Mouse (Mus musculus) brain, embryonic 14.5 days (tissue): ENCODE results near the gene Eml1.

Source experiments
- CTCF ChIP-seq: fragments of 200-500 bp; IDR thresholded peaks from 2 replicates; pipeline ENCODE4 v1.5.1; 2012; ENCODE audit warnings: inconsistent platforms, mild to moderate bottlenecking, moderate library complexity, borderline replicate concordance; ENCODE audit not compliant: insufficient read depth, insufficient read length; ENCODE audit errors: extremely low read depth
- POLR2A ChIP-seq: fragments of 200-500 bp; IDR thresholded peaks from 2 replicates; pipeline ENCODE4 v1.6.1; 2012; ENCODE audit warnings: mild to moderate bottlenecking, inconsistent platforms, borderline replicate concordance; ENCODE audit not compliant: poor library complexity, insufficient read depth, insufficient read length, severe bottlenecking; ENCODE audit errors: extremely low read depth

DNA sequence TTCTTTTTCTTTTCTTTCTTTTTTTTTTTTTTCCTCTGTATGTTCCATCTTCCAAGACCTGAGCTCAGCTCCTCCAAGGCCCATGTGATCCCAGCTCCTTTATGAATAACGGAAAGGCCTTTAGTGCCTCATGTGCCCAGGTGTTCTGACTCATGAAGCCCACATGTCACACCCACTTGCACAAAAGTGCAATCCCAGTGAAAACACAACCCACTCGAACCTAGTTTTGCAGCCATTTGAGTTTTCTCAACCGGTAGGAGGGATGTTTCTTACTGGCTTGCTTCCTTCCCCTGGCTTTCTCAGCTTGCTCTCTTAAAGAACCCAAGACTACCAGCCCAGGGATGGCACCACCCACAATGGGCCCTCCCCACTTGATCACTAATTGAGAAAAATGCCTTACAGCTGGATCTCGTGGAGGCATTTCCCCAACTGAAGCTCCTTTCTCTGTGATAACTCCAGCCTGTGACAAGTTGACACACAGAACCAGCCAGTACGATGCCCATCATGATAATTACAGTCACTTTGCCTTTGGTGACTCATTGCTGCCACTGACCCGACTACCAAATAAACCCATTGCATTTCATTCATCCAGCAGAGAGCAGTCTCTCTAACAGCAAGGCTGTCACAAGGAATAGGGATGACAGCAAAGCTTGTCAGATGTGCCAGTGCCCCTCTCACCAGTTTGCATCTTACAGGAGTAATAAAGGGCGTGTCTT, 208.6 kb downstream of the Eml1 start:
- TF ChIP-seq CTCF: no peak
- TF ChIP-seq POLR2A: no peak
